Mouse (Mus musculus): ENCODE results near the gene Bglap2. TPM values are rescaled to one million over a fixed set of nuclear protein-coding genes. Genes with fewer than 3 reads are reported as not detected.

The Bglap2 gene
- polyA plus RNA-seq, 1 experiment, result not detected

DNA sequence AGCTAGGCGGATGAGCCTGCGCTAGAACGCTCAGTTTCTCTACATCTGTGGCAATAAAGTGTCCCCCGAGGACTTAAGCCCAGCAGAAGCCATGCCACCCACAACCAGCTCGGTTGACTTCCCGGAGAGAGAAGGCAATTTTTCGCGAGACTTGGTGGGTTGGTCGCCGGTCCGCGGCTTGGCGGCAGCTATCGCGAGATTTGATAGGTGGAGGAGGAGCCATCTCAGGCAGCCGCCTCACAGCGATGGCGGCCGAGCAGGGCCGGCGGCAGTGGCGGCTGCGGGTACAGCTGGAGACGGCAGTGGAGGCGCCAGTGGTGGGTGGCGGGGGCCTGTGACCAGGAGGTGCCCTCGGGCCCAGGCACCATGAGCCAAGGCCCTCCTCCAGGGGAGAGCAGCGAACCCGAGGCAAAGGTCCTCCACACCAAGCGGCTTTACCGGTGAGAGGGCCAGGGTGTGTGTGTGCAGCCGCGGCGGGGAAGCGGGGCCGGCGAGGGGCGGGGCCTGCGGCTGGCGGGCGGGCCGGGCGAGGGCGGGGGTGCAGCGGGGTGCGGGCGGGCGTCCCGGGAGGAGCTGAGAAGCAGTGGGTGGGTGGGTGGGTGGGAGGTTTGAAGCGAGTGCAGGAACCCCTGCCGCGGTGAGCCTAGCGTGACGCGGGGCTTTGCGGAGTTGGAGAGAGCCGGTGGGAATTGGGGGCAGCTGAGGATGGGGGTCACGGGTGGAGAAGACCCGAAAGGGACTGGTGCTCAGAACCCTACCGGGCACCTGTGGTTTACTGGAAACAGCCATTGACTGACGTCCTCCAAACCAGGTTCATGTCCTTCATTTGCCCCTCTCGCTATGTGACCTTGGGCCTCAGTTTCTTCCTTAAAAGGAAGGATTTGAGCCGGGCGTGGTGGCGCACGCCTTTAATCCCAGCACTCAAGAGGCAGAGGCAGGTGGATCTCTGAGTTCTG lies 42.2 kb downstream of the Bglap2 start, which contains the start of the genes Tmem79 and Smg5:
Gene Tmem79 (minus strand): TSS at position 91 of the 956 bp plus-strand sequence.
Gene Smg5 (plus strand): TSS at position 203 of the 956 bp plus-strand sequence.
- WGBS, result under 1% methylated on average over 59 of the region's 66 CpGs
- peak within 1 kb of the TSS; percentile 82 for H3K4me3 ChIP-seq (ENCODE audit: low read depth, low read length)

DNA sequence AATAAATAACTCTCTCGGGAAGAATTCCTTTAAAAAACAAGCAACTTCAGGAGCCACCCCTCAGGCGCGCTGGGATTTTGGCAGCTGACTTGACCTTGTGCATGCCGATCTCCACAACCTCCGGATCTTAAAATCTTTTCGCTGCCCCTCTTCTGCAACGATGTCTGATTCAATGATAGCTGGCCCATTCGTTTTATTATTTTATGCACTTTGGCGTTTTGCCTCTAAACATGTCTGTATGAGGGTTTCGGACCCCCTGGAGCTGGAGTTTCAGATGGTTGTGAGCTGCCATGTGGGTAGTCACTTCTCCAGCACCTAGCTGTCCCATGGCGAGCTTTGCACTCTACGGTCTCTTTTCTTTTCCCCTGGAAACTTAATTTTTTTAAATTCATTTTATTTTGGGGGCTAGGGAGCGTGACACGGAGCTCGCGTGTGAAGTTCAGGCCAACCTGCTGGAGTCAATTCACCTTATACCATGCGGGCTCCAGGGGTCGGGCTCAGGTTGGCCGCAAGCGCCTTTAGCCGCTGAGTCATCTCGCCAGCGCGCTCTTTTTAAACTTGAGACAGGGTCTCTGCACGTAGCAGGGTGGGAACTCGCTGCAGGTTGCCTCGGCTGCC lies 43.0 kb downstream of the Bglap2 start:
- H3K36me3 ChIP-seq (ENCODE audit: control insufficient read depth, insufficient read depth, low read length), result peaks cover 2% of the 10 kb centered on the region; the same call in 1 of the 2 replicates
- H3K27ac ChIP-seq (ENCODE audit: insufficient read depth, low read depth, low read length), result peak overlapping the region; percentile 99
- H3K4me3 ChIP-seq (ENCODE audit: low read depth, low read length), result peak overlapping the region; percentile 75
- H3K4me1 ChIP-seq (ENCODE audit: control insufficient read depth, insufficient read depth, insufficient read length, low read length), result peaks cover 16% of the 10 kb centered on the region
- TF ChIP-seq CTCF (IDR thresholded peaks at IDR 0.05; ENCODE audit: extremely low read depth, insufficient read length, insufficient replicate concordance, low read depth, low read length), result no peak
- TF ChIP-seq POLR2A (IDR thresholded peaks at IDR 0.05; ENCODE audit: low read depth, low read length), result no peak
- no peaks in the 10 kb centered on the region for H3K27me3 ChIP-seq (ENCODE audit: control insufficient read depth, insufficient read depth, low read length)
- WGBS, result under 1% methylated on average over 27 of the region's 27 CpGs

More for the DNA sequence above, 42.2 kb downstream of the Bglap2 start, which contains the start of the genes Tmem79 and Smg5:
- TF ChIP-seq POLR2A (IDR thresholded peaks at IDR 0.05; ENCODE audit: low read depth, low read length), result no peak; the same call in none of the 2 replicates
- no peak for TF ChIP-seq CTCF (IDR thresholded peaks at IDR 0.05; ENCODE audit: extremely low read depth, insufficient read length, insufficient replicate concordance, low read depth, low read length)
- H3K36me3 ChIP-seq (ENCODE audit: control insufficient read depth, insufficient read depth, low read length), result 0 out of 2 replicates have a peak, but pooled peaks cover 2% of the 10 kb centered on the region
- peaks cover 16% of the 10 kb centered on the region for H3K4me1 ChIP-seq (ENCODE audit: control insufficient read depth, insufficient read depth, insufficient read length, low read length)
- H3K27ac ChIP-seq (ENCODE audit: insufficient read depth, low read depth, low read length), result peak within 1 kb of the TSS; percentile 99
- H3K27me3 ChIP-seq (ENCODE audit: control insufficient read depth, insufficient read depth, low read length), result no peaks in the 10 kb centered on the region

DNA sequence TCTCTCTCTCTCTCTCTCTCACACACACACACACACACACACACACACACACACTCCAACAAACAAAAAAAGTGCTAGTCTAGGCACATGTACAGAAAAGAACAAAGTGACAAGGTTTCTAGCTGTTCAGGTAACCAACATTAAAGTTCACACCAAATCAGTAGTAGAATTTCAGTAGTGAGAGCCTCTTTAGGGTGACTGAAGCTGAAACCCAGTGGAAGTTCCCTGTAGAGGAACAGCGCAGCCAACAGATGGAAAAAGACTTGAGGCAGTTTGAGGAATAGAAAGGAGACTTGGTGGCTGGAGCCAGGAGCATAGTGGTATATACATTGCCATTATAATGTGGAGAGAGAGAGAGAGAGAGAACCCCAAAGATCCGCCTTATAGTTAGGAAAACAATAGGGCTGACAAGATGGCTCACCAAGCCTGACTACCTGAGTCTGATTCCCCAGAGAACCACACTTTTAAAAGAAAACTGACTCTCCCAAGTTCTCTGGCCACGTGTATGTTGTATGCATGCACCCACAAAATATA lies 43.5 kb downstream of the Bglap2 start:
- Histone ChIP-seq H3K27me3 (ENCODE audit: control insufficient read depth, insufficient read depth, low read length) (no peaks in the 10 kb centered on the region), H3K36me3 (ENCODE audit: control insufficient read depth, insufficient read depth, low read length) (peaks cover 2% of the 10 kb centered on the region; the same call in 1 of the 2 replicates), H3K4me1 (ENCODE audit: control insufficient read depth, insufficient read depth, insufficient read length, low read length) (peaks cover 16% of the 10 kb centered on the region), H3K27ac (ENCODE audit: insufficient read depth, low read depth, low read length) (peak overlapping the region; percentile 99), H3K4me3 (ENCODE audit: low read depth, low read length) (peak overlapping the region; percentile 75)
- WGBS, result 9% methylated on average over 3 of the region's 3 CpGs
- TF ChIP-seq CTCF (IDR thresholded peaks at IDR 0.05; ENCODE audit: extremely low read depth, insufficient read length, insufficient replicate concordance, low read depth, low read length) (no peak), POLR2A (IDR thresholded peaks at IDR 0.05; ENCODE audit: low read depth, low read length) (no peak)

DNA sequence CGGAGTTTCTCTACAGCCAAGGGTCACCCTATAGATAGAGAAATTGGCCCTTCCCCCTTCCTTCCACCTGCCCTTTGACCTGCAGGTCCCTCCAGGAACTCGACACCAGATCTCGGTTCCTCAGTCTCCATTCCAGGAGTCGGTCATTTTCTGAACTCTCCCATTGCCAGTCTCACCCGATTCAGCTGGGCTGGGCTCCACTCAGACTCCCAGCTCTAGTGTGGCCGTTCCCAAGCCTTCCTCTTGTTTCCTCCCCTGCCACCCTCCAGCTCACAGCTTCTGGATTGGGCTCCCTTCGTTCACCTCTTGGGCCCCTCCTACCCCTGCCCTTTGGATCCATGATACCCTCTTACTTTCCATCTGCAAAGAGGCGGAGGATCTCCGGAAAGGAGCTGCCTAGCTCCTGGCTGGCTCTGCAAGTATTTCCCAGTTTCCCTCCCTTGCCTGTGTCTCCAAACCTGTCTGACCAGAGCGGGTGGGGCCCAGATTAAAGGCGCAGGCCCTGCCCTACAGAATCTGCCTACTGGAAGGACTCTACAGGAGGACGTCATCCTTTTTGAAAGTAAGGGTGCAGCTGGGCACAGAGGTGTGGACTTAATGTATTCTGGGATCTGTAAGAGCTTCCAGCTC lies 44.4 kb downstream of the Bglap2 start:
- TF ChIP-seq CTCF (IDR thresholded peaks at IDR 0.05; ENCODE audit: extremely low read depth, insufficient read length, insufficient replicate concordance, low read depth, low read length), result no peak
- 0 out of 2 replicates have a peak, but pooled peaks have one; percentile 11 for TF ChIP-seq POLR2A (IDR thresholded peaks at IDR 0.05; ENCODE audit: low read depth, low read length)
- 23% methylated on average over 12 of the region's 12 CpGs for WGBS
- Histone ChIP-seq H3K27me3 (ENCODE audit: control insufficient read depth, insufficient read depth, low read length) (no peaks in the 10 kb centered on the region), H3K27ac (ENCODE audit: insufficient read depth, low read depth, low read length) (peak overlapping the region; percentile 99), H3K36me3 (ENCODE audit: control insufficient read depth, insufficient read depth, low read length) (peaks cover 7% of the 10 kb centered on the region), H3K4me3 (ENCODE audit: low read depth, low read length) (peak overlapping the region; percentile 64), H3K4me1 (ENCODE audit: control insufficient read depth, insufficient read depth, insufficient read length, low read length) (peaks cover 16% of the 10 kb centered on the region)

DNA sequence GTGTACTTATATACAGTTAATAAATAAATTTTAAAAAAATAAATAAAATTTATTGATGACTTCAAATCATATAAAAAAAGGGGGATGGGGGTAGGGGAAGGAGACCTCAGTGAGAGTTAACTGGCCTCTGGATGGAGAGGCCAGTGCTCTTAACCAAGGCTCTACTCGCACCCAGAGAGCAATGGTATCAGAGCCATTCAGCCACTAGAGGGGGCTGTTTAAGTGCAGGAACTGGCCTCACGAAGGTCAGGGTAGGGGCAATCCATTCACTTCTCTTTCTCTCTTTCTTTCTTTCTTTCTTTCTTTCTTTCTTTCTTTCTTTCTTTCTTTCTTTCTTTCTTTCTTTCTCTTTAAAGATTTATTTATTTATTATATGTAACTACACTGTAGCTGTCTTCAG lies 47.2 kb downstream of the Bglap2 start:
- Histone ChIP-seq H3K4me1 (ENCODE audit: control insufficient read depth, insufficient read depth, insufficient read length, low read length) (peaks cover 11% of the 10 kb centered on the region), H3K36me3 (ENCODE audit: control insufficient read depth, insufficient read depth, low read length) (peaks cover 18% of the 10 kb centered on the region), H3K4me3 (ENCODE audit: low read depth, low read length) (no peak overlapping the region), H3K27me3 (ENCODE audit: control insufficient read depth, insufficient read depth, low read length) (no peaks in the 10 kb centered on the region), H3K27ac (ENCODE audit: insufficient read depth, low read depth, low read length) (no peak overlapping the region)
- TF ChIP-seq CTCF (IDR thresholded peaks at IDR 0.05; ENCODE audit: extremely low read depth, insufficient read length, insufficient replicate concordance, low read depth, low read length), result peak; percentile 77; the same call in 1 of the 2 replicates
- no peak for TF ChIP-seq POLR2A (IDR thresholded peaks at IDR 0.05; ENCODE audit: low read depth, low read length)
- WGBS, result 11% methylated on average over 2 of the region's 2 CpGs

DNA sequence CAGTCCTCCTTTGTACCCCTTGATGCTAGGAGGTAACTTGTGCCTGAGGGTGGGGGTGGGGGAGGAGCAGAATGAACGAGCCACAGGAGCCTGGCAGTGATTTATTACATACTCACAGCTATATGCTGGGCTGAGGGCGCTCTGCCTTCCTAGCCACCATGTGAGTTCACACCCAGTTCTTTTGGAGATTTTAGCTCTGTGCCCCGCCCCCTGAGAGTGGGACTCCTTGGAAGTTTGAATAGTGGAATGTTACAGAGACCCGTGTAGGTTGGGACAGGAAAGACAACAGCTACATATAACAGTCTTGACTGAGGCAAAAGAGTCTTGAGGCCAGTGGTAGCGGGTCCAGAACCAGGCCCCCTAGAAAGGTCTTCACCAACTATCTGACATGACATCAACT lies 49.5 kb downstream of the Bglap2 start:
- 65% methylated on average over 5 of the region's 5 CpGs for WGBS
- TF ChIP-seq CTCF (IDR thresholded peaks at IDR 0.05; ENCODE audit: extremely low read depth, insufficient read length, insufficient replicate concordance, low read depth, low read length) (no peak), POLR2A (IDR thresholded peaks at IDR 0.05; ENCODE audit: low read depth, low read length) (no peak)
- peaks cover 18% of the 10 kb centered on the region for H3K36me3 ChIP-seq (ENCODE audit: control insufficient read depth, insufficient read depth, low read length)
- H3K27me3 ChIP-seq (ENCODE audit: control insufficient read depth, insufficient read depth, low read length), result no peaks in the 10 kb centered on the region
- H3K4me1 ChIP-seq (ENCODE audit: control insufficient read depth, insufficient read depth, insufficient read length, low read length), result peaks cover 17% of the 10 kb centered on the region
- no peak overlapping the region for H3K4me3 ChIP-seq (ENCODE audit: low read depth, low read length)
- no peak overlapping the region for H3K27ac ChIP-seq (ENCODE audit: insufficient read depth, low read depth, low read length)

Other genes starting within 250 kb of the Bglap2 start
- 61.9 and 89.7 TPM in 2 replicates for gene Mef2d, start 236.3 kb downstream of the Bglap2 start, polyA plus RNA-seq (2012; rRNA removed)
- gene Rhbg, start 124.0 kb downstream of the Bglap2 start, polyA plus RNA-seq (2012; rRNA removed), result 11.2 and 40.3 TPM in 2 replicates
- not detected in 2 replicates for gene Gm38392, start 91.5 kb downstream of the Bglap2 start, polyA plus RNA-seq (2012; rRNA removed)
- gene Tsacc, start 81.7 kb downstream of the Bglap2 start, polyA plus RNA-seq (2012; rRNA removed), result 0.76 and 0.99 TPM in 2 replicates
- 46.0 and 73.9 TPM in 2 replicates for gene Cct3, start 81.6 kb downstream of the Bglap2 start, polyA plus RNA-seq (2012; rRNA removed)
- gene Glmp, start 53.7 kb downstream of the Bglap2 start, polyA plus RNA-seq (2012; rRNA removed), result 82.0 and 181 TPM in 2 replicates
- 32.5 and 47.1 TPM in 2 replicates for gene Tmem79, start 42.6 kb downstream of the Bglap2 start, polyA plus RNA-seq (2012; rRNA removed)
- 33.9 and 42.4 TPM in 2 replicates for gene Smg5, start 42.4 kb downstream of the Bglap2 start, polyA plus RNA-seq (2012; rRNA removed)
- 1.5 and 1.7 TPM in 2 replicates for gene Paqr6, start 14.1 kb downstream of the Bglap2 start, polyA plus RNA-seq (2012; rRNA removed)
- gene Bglap3, start 6.0 kb downstream of the Bglap2 start, polyA plus RNA-seq (2012; rRNA removed), result 2.2 and 6.7 TPM in 2 replicates
- gene Bglap, start 5.8 kb upstream of the Bglap2 start, polyA plus RNA-seq (2012; rRNA removed), result 1.6 TPM in 1 of 2 replicates, not detected in the other
- 52.3 and 108 TPM in 2 replicates for gene Pmf1, start 31.6 kb upstream of the Bglap2 start, polyA plus RNA-seq (2012; rRNA removed)
- 19.7 and 44.8 TPM in 2 replicates for gene Slc25a44, start 46.4 kb upstream of the Bglap2 start, polyA plus RNA-seq (2012; rRNA removed)
- 137 and 321 TPM in 2 replicates for gene Sema4a, start 82.5 kb upstream of the Bglap2 start, polyA plus RNA-seq (2012; rRNA removed)
- 209 and 353 TPM in 2 replicates for gene Lmna, start 131.3 kb upstream of the Bglap2 start, polyA plus RNA-seq (2012; rRNA removed)
- gene Mex3a, start 153.7 kb upstream of the Bglap2 start, polyA plus RNA-seq (2012; rRNA removed), result 0.41 and 0.60 TPM in 2 replicates
- 132 and 184 TPM in 2 replicates for gene Rab25, start 169.6 kb upstream of the Bglap2 start, polyA plus RNA-seq (2012; rRNA removed)
- 99.8 and 167 TPM in 2 replicates for gene Lamtor2, start 174.4 kb upstream of the Bglap2 start, polyA plus RNA-seq (2012; rRNA removed)
- gene Ubqln4, start 175.1 kb upstream of the Bglap2 start, polyA plus RNA-seq (2012; rRNA removed), result 26.0 and 35.4 TPM in 2 replicates
- gene Ssr2, start 197.2 kb upstream of the Bglap2 start, polyA plus RNA-seq (2012; rRNA removed), result 130 and 182 TPM in 2 replicates
- 49.5 and 110 TPM in 2 replicates for gene Arhgef2, start 227.3 kb upstream of the Bglap2 start, polyA plus RNA-seq (2012; rRNA removed)

Measured in small intestine, adult 2 months (tissue).